In the genomic region with DNA sequence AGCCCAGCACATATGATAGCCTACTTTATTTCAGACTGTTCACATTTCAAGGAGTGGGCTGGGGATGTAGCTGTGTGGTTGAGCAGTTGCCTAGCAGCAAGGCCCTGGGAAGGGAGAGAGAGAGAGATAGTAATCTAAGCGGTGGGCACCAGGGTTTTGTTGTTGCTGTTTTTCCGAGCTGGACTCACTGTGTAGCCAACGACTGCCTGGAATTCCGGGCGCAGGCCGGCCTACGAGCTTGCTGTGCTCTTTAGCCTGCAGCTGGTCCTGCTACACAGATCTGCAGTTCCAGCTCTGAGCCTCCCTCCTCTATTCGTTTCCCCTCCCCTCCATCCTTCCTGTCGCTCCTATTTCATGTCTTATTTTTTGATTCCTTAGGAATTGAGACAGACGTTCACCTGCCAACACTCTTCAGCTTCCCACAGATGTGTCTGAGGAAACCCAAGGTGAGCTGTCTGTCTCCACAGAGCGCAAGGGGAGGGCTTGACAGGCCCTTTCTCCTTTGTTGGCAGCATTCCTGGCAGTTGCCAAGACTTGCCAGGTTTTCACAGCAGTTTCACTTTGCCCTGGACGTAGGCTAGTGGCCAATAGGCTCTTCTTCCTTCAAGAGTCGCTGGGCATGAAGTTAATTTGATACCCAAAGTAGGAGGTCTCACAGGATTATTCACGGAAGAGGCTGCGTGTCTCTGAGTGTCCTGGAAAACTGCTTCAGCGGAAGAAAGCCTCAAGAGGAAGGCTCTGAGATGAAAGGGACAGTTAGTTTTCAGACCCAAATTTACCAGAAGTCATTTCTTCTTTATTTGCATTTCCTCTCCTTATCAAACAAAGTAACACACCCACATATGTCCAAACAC, we compare ENCODE assay signal across 8 mouse cellular contexts. TPM values are rescaled to one million over a fixed set of nuclear protein-coding genes. Genes with fewer than 3 reads are reported as not detected.
DNase-seq lines count a peak whose midpoint lies in the region; ATAC-seq lines count a peak whose summit lies in the region.

No protein-coding gene starts in this region.

- DNase-seq in CD4-positive helper T cell, adult 2 months (ENCODE audit: low read depth, low spot score): peak; percentile 49
- DNase-seq in adrenal gland, adult 8-10 months: peak; percentile 74
- peak; percentile 72 for DNase-seq in heart, postnatal 4 days
- peak; percentile 47 for DNase-seq in layer of hippocampus, adult 11-12 months (ENCODE audit: low spot score)
- peak; percentile 80 for DNase-seq in lung, postnatal 25 days (ENCODE audit: low spot score)
- DNase-seq in right cerebral cortex, postnatal 36 days (ENCODE audit: low spot score in 2 of 2): peak; percentile 28 to 57
- no peak for DNase-seq in T-cell, adult 2 months (ENCODE audit: low spot score)

- peak overlapping the region; percentile 44 for H3K4me2 ChIP-seq in embryonic facial prominence, embryonic 13.5 days

- peaks cover 5% of the 10 kb centered on the region; the same call in 1 of the 2 replicates for H3K27me3 ChIP-seq in embryonic facial prominence, embryonic 13.5 days

- H3K9ac ChIP-seq in embryonic facial prominence, embryonic 13.5 days: no peak overlapping the region

- H3K4me1 ChIP-seq in embryonic facial prominence, embryonic 13.5 days: peaks cover 71% of the 10 kb centered on the region

- H3K36me3 ChIP-seq in embryonic facial prominence, embryonic 13.5 days: no peaks in the 10 kb centered on the region

- no peak overlapping the region for H3K4me3 ChIP-seq in embryonic facial prominence, embryonic 13.5 days

- peak overlapping the region; percentile 95 for H3K27ac ChIP-seq in embryonic facial prominence, embryonic 13.5 days

- no peaks in the 10 kb centered on the region for H3K9me3 ChIP-seq in embryonic facial prominence, embryonic 13.5 days

- peak; percentile 63 for ATAC-seq in embryonic facial prominence, embryonic 13.5 days (ENCODE audit: insufficient number of reproducible peaks, insufficient read depth, low FRiP score, low TSS enrichment, low read depth)

- WGBS in embryonic facial prominence, embryonic 13.5 days: 11% methylated on average over 16 of the region's 16 CpGs

RNA-seq across cellular contexts. Expression of gene Nfkbia, which starts 28.2 kb away (rescaled TPM):
- 10 to 100 TPM; 76.2 to 98.5 (median 86.4) TPM for total RNA-seq in adrenal gland, adult 8-10 months (2022)
- polyA plus RNA-seq in embryonic facial prominence, embryonic 13.5 days (2015; fragmentation: Nextera tagmentation; extraction: Ambion mirVana): 117 and 126 TPM in 2 replicates
- 10 to 100 TPM; 31.4 to 34.2 TPM for total RNA-seq in heart, postnatal 4 days (2021)
